In the genomic region with DNA sequence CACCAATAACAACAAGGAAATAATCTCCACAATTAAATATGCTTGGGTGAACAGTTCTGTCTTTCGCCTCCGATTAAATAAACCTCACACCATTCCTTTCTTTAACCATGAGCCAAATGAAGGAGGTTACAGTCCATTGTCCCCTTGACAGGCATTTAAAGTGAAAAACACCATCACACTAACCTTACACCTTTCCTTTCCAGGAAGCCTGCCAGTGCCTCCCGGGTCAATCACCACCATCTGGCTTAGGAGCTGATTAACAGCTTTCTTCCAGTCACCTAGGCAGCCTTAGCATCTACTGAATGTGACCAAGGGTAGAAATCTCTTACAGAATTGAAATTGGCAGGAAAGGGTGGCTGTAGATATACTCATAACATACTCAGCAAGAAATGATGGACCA, we compare ENCODE assay signal across 16 mouse cellular contexts.
DNase-seq lines count a peak whose midpoint lies in the region; ATAC-seq and TF ChIP-seq lines count a peak whose summit lies in the region.
"Had no signal": no experiment of that assay in that cellular context is flagged by ENCODE, and none has a peak within 500 bp of the region (broad histone marks: within the 10 kb centered on the region; RNA-seq: fewer than 3 reads in every experiment).

No protein-coding gene starts in this region.

- H3K27me3 ChIP-seq in hindbrain, postnatal 0 days (ENCODE audit: insufficient read depth, low read length), result no peaks in the 10 kb centered on the region
- no peaks in the 10 kb centered on the region for H3K27me3 ChIP-seq in hindbrain, embryonic 10.5 days (ENCODE audit: insufficient read depth, poor library complexity, severe bottlenecking)
- no peaks in the 10 kb centered on the region for H3K27me3 ChIP-seq in kidney, postnatal 0 days (ENCODE audit: insufficient read depth, low read length)
- H3K27me3 ChIP-seq: heart, embryonic 15.5 days; hindbrain, embryonic 15.5 days had no signal

- no peak overlapping the region for H3K4me2 ChIP-seq in hindbrain, postnatal 0 days (ENCODE audit: low read depth, low read length)
- H3K4me2 ChIP-seq in kidney, postnatal 0 days (ENCODE audit: low read length), result no peak overlapping the region
- H3K4me2 ChIP-seq: heart, embryonic 15.5 days; hindbrain, embryonic 15.5 days had no signal

- DNase-seq in hindbrain, postnatal 0 days (ENCODE audit: low spot score), result peak; percentile 28
- DNase-seq in hindbrain, embryonic 10.5 days (ENCODE audit: low spot score), result no peak
- peak; percentile 42 for DNase-seq in cerebellum, adult 11-12 months
- DNase-seq in cerebellum, postnatal 14 days, result peak; percentile 63 to 65
- peak; percentile 74 for DNase-seq in kidney, postnatal 0 days (ENCODE audit: low spot score)
- DNase-seq in adipocyte (ENCODE audit: low spot score), result no peak
- no peak for DNase-seq in adrenal gland, postnatal 25 days
- DNase-seq in ovary, postnatal 10 days (ENCODE audit: low spot score), result no peak
- DNase-seq: adrenal gland, postnatal 14 days; layer of hippocampus, postnatal 36 days; lung, adult 18-20 months; right cerebral cortex, postnatal 14 days; thymus, adult 18-20 months had no signal

- H3K4me1 ChIP-seq in hindbrain, postnatal 0 days (ENCODE audit: insufficient read depth, low read length), result no peaks in the 10 kb centered on the region
- H3K4me1 ChIP-seq in hindbrain, embryonic 10.5 days (replicated peaks), result no peaks in the 10 kb centered on the region
- H3K4me1 ChIP-seq in kidney, postnatal 0 days (replicated peaks; ENCODE audit: insufficient read depth, low read length), result no peaks in the 10 kb centered on the region
- H3K4me1 ChIP-seq: heart, embryonic 15.5 days; hindbrain, embryonic 15.5 days had no signal

- no peaks in the 10 kb centered on the region for H3K9me3 ChIP-seq in hindbrain, postnatal 0 days (ENCODE audit: low read length)
- no peaks in the 10 kb centered on the region for H3K9me3 ChIP-seq in hindbrain, embryonic 10.5 days
- H3K9me3 ChIP-seq in kidney, postnatal 0 days (replicated peaks; ENCODE audit: low read length), result no peaks in the 10 kb centered on the region
- H3K9me3 ChIP-seq: heart, embryonic 15.5 days; hindbrain, embryonic 15.5 days had no signal

- no peak for TF ChIP-seq CTCF in hindbrain, postnatal 0 days (IDR thresholded peaks at IDR 0.05; ENCODE audit: low read depth)
- TF ChIP-seq CTCF in kidney, postnatal 0 days (IDR thresholded peaks at IDR 0.05; ENCODE audit: low read depth), result no peak

- H3K9ac ChIP-seq in hindbrain, postnatal 0 days (replicated peaks; ENCODE audit: low read length), result no peak overlapping the region
- H3K9ac ChIP-seq in kidney, postnatal 0 days (ENCODE audit: low read depth, low read length), result no peak overlapping the region
- H3K9ac ChIP-seq: heart, embryonic 15.5 days; hindbrain, embryonic 15.5 days had no signal

- ATAC-seq in hindbrain, postnatal 0 days, result no peak
- ATAC-seq in kidney, postnatal 0 days (replicated peaks; ENCODE audit: low FRiP score, low read depth), result 0 out of 2 replicates have a peak, but pooled peaks have one; percentile 21

- 42% methylated on average over 3 of the region's 3 CpGs for WGBS in hindbrain, postnatal 0 days
- 71% methylated on average over 3 of the region's 3 CpGs for WGBS in hindbrain, embryonic 10.5 days
- WGBS in kidney, postnatal 0 days, result 15% methylated on average over 3 of the region's 3 CpGs

- no peaks in the 10 kb centered on the region for H3K36me3 ChIP-seq in hindbrain, postnatal 0 days (ENCODE audit: insufficient read depth, low read length)
- no peaks in the 10 kb centered on the region for H3K36me3 ChIP-seq in hindbrain, embryonic 10.5 days
- H3K36me3 ChIP-seq in kidney, postnatal 0 days (ENCODE audit: insufficient read depth, low read length), result no peaks in the 10 kb centered on the region
- H3K36me3 ChIP-seq: G1E; heart, embryonic 15.5 days; hindbrain, embryonic 15.5 days had no signal

- no peak overlapping the region for H3K4me3 ChIP-seq in hindbrain, postnatal 0 days (ENCODE audit: low read length)
- no peak overlapping the region for H3K4me3 ChIP-seq in hindbrain, embryonic 10.5 days
- no peak overlapping the region for H3K4me3 ChIP-seq in kidney, postnatal 0 days (replicated peaks; ENCODE audit: low read depth, low read length)
- H3K4me3 ChIP-seq: heart, embryonic 15.5 days; hindbrain, embryonic 15.5 days had no signal

- no peak overlapping the region for H3K27ac ChIP-seq in hindbrain, postnatal 0 days
- no peak overlapping the region for H3K27ac ChIP-seq in hindbrain, embryonic 10.5 days
- H3K27ac ChIP-seq in kidney, postnatal 0 days, result no peak overlapping the region
- H3K27ac ChIP-seq: heart, embryonic 15.5 days; hindbrain, embryonic 15.5 days had no signal

Comparison
In these comparisons a context has a peak if more than half of its experiments do, and no peak if none do; other contexts are left out.
1. DNase-seq: peak in hindbrain, postnatal 0 days (single experiment), cerebellum, adult 11-12 months (single experiment), cerebellum, postnatal 14 days (2 of 2) and kidney, postnatal 0 days (single experiment); none in hindbrain, embryonic 10.5 days (single experiment), adipocyte (single experiment), adrenal gland, postnatal 25 days (single experiment) and ovary, postnatal 10 days (single experiment).